Mouse (Mus musculus) frontal cortex, postnatal 36 days (tissue): Measurements from ENCODE around the gene Slc9c1.
"Not testable (repeated sequence)": the region's sequence is repeated elsewhere in the genome, so short reads cannot be mapped to it uniquely, and the experiment has no call there.

Experiments used
- DNase-seq, 2 experiments: peaks; one replicate each; pipeline ENCODE4 v3.0.0; 2022; ENCODE audit warnings: low spot score in 2 of 2

The Slc9c1 gene

DNA sequence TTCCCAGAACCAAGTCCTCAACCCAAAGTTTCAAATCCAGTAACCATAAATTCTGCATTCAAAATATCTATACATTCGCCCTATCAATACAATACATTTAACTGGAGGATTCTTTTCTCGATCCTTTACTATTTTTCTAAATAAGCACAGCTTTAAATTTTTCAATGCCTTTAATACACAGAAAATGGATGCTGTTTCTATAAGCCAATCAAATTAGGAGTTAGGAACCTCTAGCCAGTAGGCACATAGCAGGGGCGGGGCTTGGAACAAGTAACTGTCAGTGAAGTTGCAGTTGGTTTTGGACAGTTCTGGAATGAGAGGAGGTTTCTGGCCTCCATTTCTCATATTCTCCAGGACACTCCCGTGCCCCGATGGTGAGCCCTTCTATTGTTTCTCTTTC is at the start of gene Slc9c1:
Gene Slc9c1 (plus strand): TSS at position 301 of the 400 bp plus-strand sequence.
- no peak for DNase-seq

DNA sequence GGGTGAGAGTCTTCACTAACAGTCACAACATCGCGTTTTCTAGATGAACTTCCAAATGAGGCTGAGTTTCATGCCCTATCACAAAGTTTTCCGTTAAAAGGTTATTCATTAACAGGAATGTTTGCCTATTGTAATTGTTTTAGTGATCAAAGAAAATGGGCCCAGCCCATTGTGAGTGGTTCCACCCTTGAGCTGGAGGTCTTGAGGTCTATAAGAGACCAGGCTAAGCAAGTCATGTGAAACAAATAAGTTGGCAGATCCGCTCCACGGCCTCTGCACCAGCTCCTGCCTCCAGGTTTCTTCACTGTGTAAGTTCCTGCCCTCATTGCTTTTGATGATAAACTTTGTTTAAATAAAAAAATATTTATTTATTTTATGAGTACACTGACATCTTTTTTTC is 42.2 kb upstream of the Slc9c1 start, which contains the start of gene Gm609:
Gene Gm609 (minus strand): TSS at position 43 of the 400 bp plus-strand sequence.
- DNase-seq: no peak

DNA sequence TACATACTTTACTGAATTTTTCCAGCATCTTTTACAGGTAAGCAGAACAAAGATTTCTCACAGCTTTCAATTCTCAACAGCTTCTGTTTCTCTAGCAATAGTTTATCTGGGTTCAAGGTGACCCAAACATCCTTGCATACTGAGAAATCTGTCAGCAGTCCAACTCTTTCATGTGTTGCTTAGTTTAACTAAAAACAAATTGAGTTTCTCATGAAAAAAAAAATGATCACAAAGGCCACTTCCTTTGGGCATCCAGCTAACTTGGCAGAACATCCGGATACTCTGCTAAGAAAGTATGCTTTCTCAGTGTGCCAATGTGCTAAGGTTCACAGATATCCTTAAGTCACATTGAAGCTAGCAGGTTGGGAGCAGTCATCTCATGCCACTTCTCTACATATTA is 39.8 kb upstream of the Slc9c1 start:
- DNase-seq: no peak

- DNase-seq: no peak
Measured at GRCm38 (mm10) chr16:45525551-45525950, 9.6 kb upstream of the Slc9c1 start.

- DNase-seq: no peak
Measured at GRCm38 (mm10) chr16:45531950-45532349, 3.2 kb upstream of the Slc9c1 start, which contains the start of gene Gm17783. Gene Gm17783, minus strand, starts transcription at chr16:45532050.

GRCm38 (mm10) chr16:45538342-45538741 is 3.2 kb downstream of the Slc9c1 start:
- DNase-seq: not testable (repeated sequence)

DNA sequence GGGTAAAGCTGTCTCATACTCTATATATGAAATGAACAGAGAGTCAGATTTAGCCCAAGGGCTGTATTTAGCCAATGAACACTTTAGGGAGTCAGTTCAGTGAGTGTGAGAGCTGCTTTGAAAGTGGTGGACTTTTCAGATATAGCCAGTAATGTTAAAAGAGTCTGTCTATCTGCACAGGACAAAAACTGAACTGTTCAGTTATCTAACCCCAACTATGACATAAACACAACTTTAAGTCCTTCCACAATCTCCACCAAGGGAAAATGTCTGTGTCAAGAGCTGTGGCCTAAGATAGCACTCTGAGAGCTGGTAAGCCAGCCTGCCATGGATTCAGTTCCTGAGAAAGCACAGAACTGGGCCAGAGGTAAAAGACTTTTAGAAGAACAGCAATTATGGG is 7.0 kb downstream of the Slc9c1 start:
- DNase-seq: no peak

- DNase-seq: no peak
Measured at GRCm38 (mm10) chr16:45544341-45544740, 9.2 kb downstream of the Slc9c1 start.

GRCm38 (mm10) chr16:45547982-45548381 is 12.9 kb downstream of the Slc9c1 start:
- no peak for DNase-seq

DNA sequence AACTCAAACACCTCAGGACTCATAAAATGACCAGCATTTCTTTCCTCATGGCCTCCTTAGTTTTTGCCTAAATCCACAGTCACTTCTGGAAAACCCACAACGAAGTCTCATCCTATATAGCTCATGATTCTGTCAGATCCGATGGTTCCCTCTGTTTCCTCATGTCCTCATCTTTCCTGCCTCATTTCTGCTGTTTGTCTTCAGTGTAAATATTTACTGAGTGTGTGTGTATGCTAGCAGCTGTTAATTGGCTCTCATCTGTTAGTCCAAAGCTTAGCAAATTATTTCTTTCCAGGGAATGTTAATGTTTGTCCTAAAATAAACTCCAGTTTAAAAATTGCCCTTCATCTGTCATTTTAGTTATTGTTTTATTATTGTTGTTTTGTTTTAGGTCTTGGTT is 16.5 kb downstream of the Slc9c1 start:
- no peak for DNase-seq

DNA sequence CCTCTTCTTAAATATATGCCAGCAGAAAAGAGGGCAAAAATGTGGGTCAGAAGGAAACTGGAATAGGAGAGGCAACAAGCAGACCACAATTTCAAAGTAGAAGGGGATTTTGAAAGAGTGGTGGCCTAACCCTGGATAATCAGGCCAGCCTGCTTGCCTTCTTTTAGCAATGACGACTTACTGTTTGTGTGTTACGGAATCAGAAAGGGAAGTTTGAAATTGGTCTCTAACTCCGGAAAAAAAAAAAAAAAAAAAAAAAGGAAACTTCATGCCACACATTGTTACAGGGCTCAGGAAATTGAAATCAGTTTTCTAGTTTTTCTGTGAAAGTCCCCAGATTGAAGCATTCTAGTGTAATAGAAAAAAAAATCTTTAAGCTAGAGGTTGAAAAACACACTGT is 26.6 kb downstream of the Slc9c1 start:
- no peak for DNase-seq

- DNase-seq: no peak
Measured at GRCm38 (mm10) chr16:45572307-45572706, 37.2 kb downstream of the Slc9c1 start.

- no peak for DNase-seq
Measured at GRCm38 (mm10) chr16:45579883-45580282, 44.8 kb downstream of the Slc9c1 start.

DNA sequence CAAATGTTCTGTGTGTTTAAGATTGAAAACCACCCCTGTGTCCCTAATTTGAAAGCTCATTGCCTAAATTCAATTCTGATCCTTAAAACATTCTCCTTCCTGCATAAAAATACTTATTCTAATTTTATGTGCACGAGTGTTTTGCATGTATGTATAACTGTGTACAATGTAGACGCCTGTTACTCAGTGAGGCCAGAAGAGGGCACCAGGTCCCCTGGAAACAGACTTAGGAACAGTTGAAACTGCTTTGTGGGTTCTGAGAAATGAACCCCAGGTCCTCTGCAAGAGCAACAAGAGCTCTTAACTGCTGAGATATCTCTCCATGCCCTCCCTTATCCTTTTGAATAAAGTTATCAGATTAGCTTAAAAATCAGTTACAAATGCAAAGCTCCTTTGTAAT is 47.4 kb downstream of the Slc9c1 start:
- DNase-seq: no peak

GRCm38 (mm10) chr16:45593656-45594055 is 58.5 kb downstream of the Slc9c1 start:
- DNase-seq: no peak

GRCm38 (mm10) chr16:45595494-45595893 is 60.4 kb downstream of the Slc9c1 start:
- DNase-seq: no peak

GRCm38 (mm10) chr16:45608481-45608954 is 73.4 kb downstream of the Slc9c1 start:
- DNase-seq: peak in 1 of 2 experiments; percentile 40

GRCm38 (mm10) chr16:45609300-45609699 is 74.2 kb downstream of the Slc9c1 start:
- peak in 1 of 2 experiments; percentile 20 for DNase-seq

DNA sequence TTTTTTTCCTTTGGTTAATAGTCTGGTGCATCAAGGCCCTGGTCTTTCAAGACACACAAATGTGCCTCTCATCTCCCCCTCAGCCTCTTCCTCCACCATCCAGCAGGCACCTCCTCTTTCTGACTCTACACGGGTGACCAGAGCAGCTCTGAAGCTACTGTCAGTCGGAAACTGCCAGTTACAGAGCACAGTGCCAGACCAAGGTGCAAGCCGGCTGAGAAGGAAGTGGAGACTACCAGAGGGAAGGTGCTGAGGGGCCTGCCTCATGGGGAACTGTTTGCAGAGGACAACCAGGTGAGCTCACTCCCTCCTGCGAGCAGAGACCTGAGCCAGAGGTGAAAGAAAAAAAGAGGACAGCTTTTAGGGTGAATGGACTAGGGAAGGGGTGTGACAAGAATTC is 75.2 kb downstream of the Slc9c1 start, which contains the start of gene Gcsam:
Gene Gcsam (plus strand): TSS at position 114 of the 400 bp plus-strand sequence.
- DNase-seq: no peak

DNA sequence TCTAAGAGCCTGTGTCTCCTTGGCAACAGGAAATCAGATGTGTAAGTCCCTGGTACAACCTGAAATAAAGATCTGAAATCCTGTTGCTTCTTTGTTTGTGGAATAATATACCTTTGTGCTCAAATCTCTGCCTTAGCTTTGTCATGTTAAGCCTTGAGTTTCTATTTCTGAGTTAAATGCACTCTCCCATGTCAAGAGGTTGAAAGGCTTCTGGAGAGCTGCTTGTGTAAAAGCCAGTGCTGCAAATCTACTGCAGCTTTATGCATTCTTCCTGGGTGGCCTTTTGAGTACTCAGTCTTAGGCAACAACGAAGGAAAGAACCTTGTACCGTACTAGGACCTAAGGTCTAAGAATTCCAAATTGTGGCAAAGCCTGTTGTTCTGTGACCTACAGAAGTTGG is 78.1 kb downstream of the Slc9c1 start:
- DNase-seq: no peak

DNA sequence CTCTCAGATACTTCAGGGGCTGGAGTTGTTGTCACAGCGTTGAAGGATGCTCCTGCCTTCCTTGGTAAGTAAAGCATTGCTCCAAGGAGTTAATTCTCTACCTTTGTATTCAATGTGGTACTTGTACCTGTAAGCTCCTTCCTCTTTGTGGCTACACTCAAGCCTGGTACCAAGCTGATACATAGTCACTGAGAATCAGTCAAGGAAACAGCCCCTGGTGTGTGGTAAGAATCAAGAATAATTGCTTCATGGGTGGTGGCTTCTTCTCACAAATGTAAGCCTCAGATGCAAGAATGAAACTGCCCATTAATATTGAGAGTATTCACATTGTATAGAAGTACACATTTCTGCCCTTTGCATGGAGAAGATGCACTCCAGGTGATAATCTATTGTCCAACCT is 80.8 kb downstream of the Slc9c1 start:
- DNase-seq: no peak

- DNase-seq: no peak
Measured at GRCm38 (mm10) chr16:45619751-45620375, 84.8 kb downstream of the Slc9c1 start.

- DNase-seq: no peak
Measured at GRCm38 (mm10) chr16:45623230-45623629, 88.1 kb downstream of the Slc9c1 start.

DNA sequence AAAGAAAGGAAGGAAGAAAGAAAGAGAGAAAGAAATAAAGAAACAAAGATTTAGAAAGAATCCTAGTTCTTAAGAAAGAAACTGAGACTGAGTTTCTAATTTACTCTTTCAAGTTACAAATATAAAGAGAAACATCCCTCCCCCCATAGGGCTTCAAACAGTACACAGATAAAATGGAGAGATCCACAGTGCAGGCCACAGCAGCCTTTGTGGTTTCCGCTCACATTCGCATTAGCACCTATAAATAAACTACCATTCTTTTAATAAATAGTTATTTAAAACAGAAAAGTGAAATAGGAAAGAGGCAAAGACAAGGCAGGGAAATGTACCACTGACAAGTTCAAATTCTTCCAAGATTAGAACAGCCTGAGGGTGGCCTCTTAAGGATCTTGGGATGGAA is 89.7 kb downstream of the Slc9c1 start:
- no peak for DNase-seq
